Comparison of ENCODE assay signal across 15 mouse cellular contexts in the genomic region with DNA sequence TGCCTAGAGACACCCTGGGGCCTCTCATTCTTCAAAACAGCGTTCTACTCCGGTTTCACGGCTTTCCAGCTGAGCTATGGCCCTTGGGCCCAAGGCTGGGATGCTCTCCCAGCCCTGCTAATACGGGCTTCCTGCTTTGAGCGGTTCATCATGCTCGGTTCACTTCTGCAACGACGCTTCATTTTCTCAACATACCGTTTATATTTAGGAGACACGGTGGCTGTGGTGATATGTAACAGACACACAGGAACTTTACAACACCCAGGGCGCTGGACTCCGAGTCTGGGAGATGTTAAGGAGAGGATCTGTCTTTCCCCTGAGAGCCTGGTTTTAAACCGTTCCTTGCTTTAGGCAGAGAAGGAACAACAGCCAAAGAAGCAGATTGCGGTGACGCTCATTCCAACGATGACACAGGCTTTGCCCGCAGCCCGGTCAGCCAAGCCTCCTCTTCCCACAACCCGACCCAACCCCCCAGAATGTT. TPM values are rescaled to one million over a fixed set of nuclear protein-coding genes. Genes with fewer than 3 reads are reported as not detected.
A peak's percentile ranks its signal among the peaks of the same experiment; 100 is the strongest.
DNase-seq lines count a peak whose midpoint lies in the region; ATAC-seq and TF ChIP-seq lines count a peak whose summit lies in the region.
"Had no signal": no experiment of that assay in that cellular context is flagged by ENCODE, and none has a peak within 500 bp of the region (broad histone marks: within the 10 kb centered on the region; RNA-seq: fewer than 3 reads in every experiment).

No protein-coding gene starts in this region.

- no peaks in the 10 kb centered on the region for H3K27me3 ChIP-seq in liver, postnatal 0 days (ENCODE audit: insufficient read depth, low read length)
- H3K27me3 ChIP-seq in liver, embryonic 12.5 days (replicated peaks): no peaks in the 10 kb centered on the region
- H3K27me3 ChIP-seq in embryonic facial prominence, embryonic 14.5 days (replicated peaks; ENCODE audit: control insufficient read depth, insufficient read depth, low read length): no peaks in the 10 kb centered on the region
- H3K27me3 ChIP-seq in stomach, embryonic 15.5 days (replicated peaks): no peaks in the 10 kb centered on the region
- H3K27me3 ChIP-seq: liver, embryonic 13.5 days; neural tube, embryonic 15.5 days had no signal

- H3K4me3 ChIP-seq in liver, postnatal 0 days (ENCODE audit: low read depth, low read length): no peak overlapping the region
- no peak overlapping the region for H3K4me3 ChIP-seq in liver, embryonic 12.5 days
- no peak overlapping the region for H3K4me3 ChIP-seq in embryonic facial prominence, embryonic 14.5 days (ENCODE audit: low read depth, low read length)
- no peak overlapping the region for H3K4me3 ChIP-seq in stomach, embryonic 15.5 days (replicated peaks)
- H3K4me3 ChIP-seq: liver, embryonic 13.5 days; neural tube, embryonic 15.5 days had no signal

- no peak for TF ChIP-seq EP300 in liver, postnatal 0 days (IDR thresholded peaks at IDR 0.05; ENCODE audit: low read depth)

- ATAC-seq in liver, postnatal 0 days: no peak
- ATAC-seq in liver, embryonic 12.5 days: no peak
- peak; percentile 57 for ATAC-seq in embryonic facial prominence, embryonic 14.5 days (ENCODE audit: low read depth)
- peak; percentile 43; the same call in 1 of the 2 replicates for ATAC-seq in stomach, embryonic 15.5 days (ENCODE audit: insufficient read depth, low FRiP score, low read depth)
- ATAC-seq in CD4-positive, CD25-positive, alpha-beta regulatory T cell, adult 4 months: no peak
- ATAC-seq: activated CD4-positive, CD25-positive, alpha-beta regulatory T cell, adult 4 months had no signal

- no peak overlapping the region for H3K27ac ChIP-seq in liver, postnatal 0 days (ENCODE audit: low read depth)
- no peak overlapping the region for H3K27ac ChIP-seq in liver, embryonic 12.5 days
- peak overlapping the region; percentile 83 for H3K27ac ChIP-seq in embryonic facial prominence, embryonic 14.5 days (replicated peaks; ENCODE audit: low read depth, low read length)
- peak overlapping the region; percentile 79 for H3K27ac ChIP-seq in stomach, embryonic 15.5 days
- H3K27ac ChIP-seq: hindbrain, embryonic 14.5 days; liver, embryonic 13.5 days; neural tube, embryonic 15.5 days had no signal

- peak; percentile 80 for DNase-seq in heart, adult 11 months
- DNase-seq in heart, adult 8-10 months (ENCODE audit: low spot score): no peak
- DNase-seq in liver, postnatal 0 days: peak; percentile 7
- DNase-seq in embryonic facial prominence, embryonic 14.5 days (ENCODE audit: low spot score): peak; percentile 87
- no peak for DNase-seq in layer of hippocampus, postnatal 25 days (ENCODE audit: extremely low spot score in 1 of 2, low spot score in 1 of 2)
- DNase-seq: B cell, adult 2 months; cerebellum, adult 9-11 months; liver, embryonic 13.5 days had no signal

- no peak for TF ChIP-seq CTCF in liver, postnatal 0 days (IDR thresholded peaks at IDR 0.05; ENCODE audit: low read depth)

- no peaks in the 10 kb centered on the region for H3K4me1 ChIP-seq in liver, postnatal 0 days (ENCODE audit: insufficient read depth)
- no peaks in the 10 kb centered on the region for H3K4me1 ChIP-seq in liver, embryonic 12.5 days
- H3K4me1 ChIP-seq in embryonic facial prominence, embryonic 14.5 days (ENCODE audit: control insufficient read depth, insufficient read depth, low read length): peaks cover 19% of the 10 kb centered on the region
- no peaks in the 10 kb centered on the region for H3K4me1 ChIP-seq in stomach, embryonic 15.5 days
- H3K4me1 ChIP-seq: liver, embryonic 13.5 days; neural tube, embryonic 15.5 days had no signal

- no peak overlapping the region for H3K9ac ChIP-seq in liver, postnatal 0 days (replicated peaks)
- H3K9ac ChIP-seq in liver, embryonic 12.5 days: no peak overlapping the region
- no peak overlapping the region for H3K9ac ChIP-seq in embryonic facial prominence, embryonic 14.5 days (ENCODE audit: low read depth, low read length)
- no peak overlapping the region for H3K9ac ChIP-seq in stomach, embryonic 15.5 days
- H3K9ac ChIP-seq: hindbrain, embryonic 14.5 days; liver, embryonic 13.5 days; neural tube, embryonic 15.5 days had no signal

- H3K36me3 ChIP-seq in liver, postnatal 0 days (replicated peaks; ENCODE audit: insufficient read depth, low read length): no peaks in the 10 kb centered on the region
- H3K36me3 ChIP-seq in liver, embryonic 12.5 days: no peaks in the 10 kb centered on the region
- H3K36me3 ChIP-seq in embryonic facial prominence, embryonic 14.5 days (ENCODE audit: control insufficient read depth, insufficient read depth, low read length): no peaks in the 10 kb centered on the region
- H3K36me3 ChIP-seq in stomach, embryonic 15.5 days: no peaks in the 10 kb centered on the region
- H3K36me3 ChIP-seq: liver, embryonic 13.5 days; neural tube, embryonic 15.5 days had no signal

- no peaks in the 10 kb centered on the region for H3K9me3 ChIP-seq in liver, postnatal 0 days (ENCODE audit: low read length)
- no peaks in the 10 kb centered on the region for H3K9me3 ChIP-seq in liver, embryonic 12.5 days (replicated peaks)
- H3K9me3 ChIP-seq in embryonic facial prominence, embryonic 14.5 days (ENCODE audit: control insufficient read depth, low read length): no peaks in the 10 kb centered on the region
- H3K9me3 ChIP-seq in stomach, embryonic 15.5 days: no peaks in the 10 kb centered on the region
- H3K9me3 ChIP-seq: liver, embryonic 13.5 days; neural tube, embryonic 15.5 days had no signal

- WGBS in liver, postnatal 0 days (ENCODE audit: insufficient replicate concordance): 75% methylated on average over 19 of the region's 19 CpGs
- WGBS in liver, embryonic 12.5 days (ENCODE audit: insufficient replicate concordance): 65% methylated on average over 19 of the region's 19 CpGs
- WGBS in embryonic facial prominence, embryonic 14.5 days: 40% methylated on average over 19 of the region's 19 CpGs
- 49% methylated on average over 19 of the region's 19 CpGs for WGBS in stomach, embryonic 15.5 days

- no peak overlapping the region for H3K4me2 ChIP-seq in liver, postnatal 0 days (ENCODE audit: low read depth, low read length)
- H3K4me2 ChIP-seq in liver, embryonic 12.5 days: no peak overlapping the region
- peak overlapping the region; percentile 4; the same call in 1 of the 2 replicates for H3K4me2 ChIP-seq in embryonic facial prominence, embryonic 14.5 days (ENCODE audit: low read depth, low read length)
- H3K4me2 ChIP-seq in stomach, embryonic 15.5 days: no peak overlapping the region
- H3K4me2 ChIP-seq: hindbrain, embryonic 14.5 days; liver, embryonic 13.5 days; neural tube, embryonic 15.5 days had no signal

RNA-seq across cellular contexts. Expression of a gene that starts 15.1 kb away (rescaled TPM):
- 10 to 100 TPM; 10.8 to 18.3 (median 15.4) TPM for total RNA-seq in heart, adult 8-10 months (2022)
- 2.3 and 2.5 TPM in 2 replicates for polyA plus RNA-seq in liver, postnatal 0 days (2015; fragmentation: Nextera tagmentation; extraction: Ambion mirVana)
- 7.8 and 8.9 TPM in 2 replicates for polyA plus RNA-seq in liver, embryonic 12.5 days (2016; fragmentation: Nextera tagmentation; extraction: Ambion mirVana)
- polyA plus RNA-seq in embryonic facial prominence, embryonic 14.5 days (2014; fragmentation: Nextera tagmentation; extraction: Ambion mirVana): 35.7 and 43.5 TPM in 2 replicates
- 22.1 and 23.0 TPM in 2 replicates for polyA plus RNA-seq in stomach, embryonic 15.5 days (2015; fragmentation: Nextera tagmentation; extraction: Ambion mirVana)
- 1 to 10 TPM; 1.5 TPM for polyA plus RNA-seq in CD4-positive, CD25-positive, alpha-beta regulatory T cell, adult 4 months (2017; shearing (Covaris generic))
- total RNA-seq in layer of hippocampus, postnatal 25 days (2021): 10 to 100 TPM; 71.5 to 79.6 TPM
- total RNA-seq: MEL had no signal

Comparison
In these comparisons a context has a peak if more than half of its experiments do, and no peak if none do; other contexts are left out.
1. DNase-seq: peak in heart, adult 11 months (single experiment), liver, postnatal 0 days (single experiment) and embryonic facial prominence, embryonic 14.5 days (single experiment); none in heart, adult 8-10 months (single experiment) and layer of hippocampus, postnatal 25 days (0 of 2).
2. ATAC-seq: peak in embryonic facial prominence, embryonic 14.5 days (single experiment) and stomach, embryonic 15.5 days (single experiment); none in liver, postnatal 0 days (single experiment), liver, embryonic 12.5 days (single experiment) and CD4-positive, CD25-positive, alpha-beta regulatory T cell, adult 4 months (single experiment).
3. H3K27ac ChIP-seq: peak in embryonic facial prominence, embryonic 14.5 days (single experiment) and stomach, embryonic 15.5 days (single experiment); none in liver, postnatal 0 days (single experiment) and liver, embryonic 12.5 days (single experiment).